Mouse (Mus musculus) testis, adult 2 months (tissue): ENCODE data around the gene Fto. TPM values are rescaled to one million over a fixed set of nuclear protein-coding genes. Genes with fewer than 3 reads are reported as not detected.

Source experiments
- H3K27ac ChIP-seq: fragments of 200-500 bp; 2 replicates; pipeline ENCODE4 v1.5.1; 2012; ENCODE audit warnings: low read depth, low read length; ENCODE audit not compliant: control insufficient read depth, insufficient read depth
- H3K27me3 ChIP-seq: fragments of 200-500 bp; 2 replicates; pipeline ENCODE4 v1.6.1; 2012; ENCODE audit warnings: mild to moderate bottlenecking, low read length, moderate library complexity; ENCODE audit not compliant: control insufficient read depth, insufficient read depth
- H3K36me3 ChIP-seq: fragments of 200-500 bp; 2 replicates; pipeline ENCODE4 v1.6.1; 2012; ENCODE audit warnings: mild to moderate bottlenecking, low read length; ENCODE audit not compliant: control insufficient read depth, insufficient read depth
- H3K4me1 ChIP-seq: fragments of 200-500 bp; 2 replicates; pipeline ENCODE4 v1.6.1; 2012; ENCODE audit warnings: low read length; ENCODE audit not compliant: control insufficient read depth, insufficient read depth
- H3K4me3 ChIP-seq: fragments of 200-500 bp; 2 replicates; pipeline ENCODE4 v1.5.1; 2012; ENCODE audit warnings: low read depth, mild to moderate bottlenecking, low read length, moderate library complexity, mixed read lengths; ENCODE audit not compliant: control insufficient read depth
- CTCF ChIP-seq: fragments of 200-500 bp; IDR thresholded peaks from 2 replicates; pipeline ENCODE4 v1.5.1; 2012; ENCODE audit warnings: low read depth, mild to moderate bottlenecking, inconsistent platforms, low read length, moderate library complexity; ENCODE audit not compliant: control insufficient read depth, insufficient read depth, insufficient replicate concordance
- POLR2A ChIP-seq: fragments of 200-500 bp; IDR thresholded peaks from 2 replicates; pipeline ENCODE4 v1.6.1; 2012; ENCODE audit warnings: low read depth, mild to moderate bottlenecking, inconsistent platforms, low read length, moderate library complexity; ENCODE audit not compliant: control insufficient read depth
- polyA plus RNA-seq: library from polyadenylated mRNA; depleted of rRNA; stranded (reverse); fragments of >200 nt; gene quantifications from 2 replicates; pipeline ENCODE4 v1.2.3, GENCODE M21; 2012

Fto gene
- polyA plus RNA-seq, 1 experiment, result 56.4 TPM

- H3K27me3 ChIP-seq, result no peaks in the 10 kb centered on the region
- H3K27ac ChIP-seq, result no peak overlapping the region
- H3K4me1 ChIP-seq, result no peaks in the 10 kb centered on the region
- no peak overlapping the region for H3K4me3 ChIP-seq
- TF ChIP-seq POLR2A (no peak), CTCF (no peak)
- H3K36me3 ChIP-seq, result no peaks in the 10 kb centered on the region
Measured at GRCm38 (mm10) chr8:91352598-91352997, 39.3 kb downstream of the Fto start.

GRCm38 (mm10) chr8:91353062-91353461, 39.7 kb downstream of the Fto start:
- TF ChIP-seq CTCF (no peak), POLR2A (no peak)
- Histone ChIP-seq H3K4me1 (no peaks in the 10 kb centered on the region), H3K36me3 (no peaks in the 10 kb centered on the region), H3K27ac (no peak overlapping the region), H3K4me3 (no peak overlapping the region), H3K27me3 (no peaks in the 10 kb centered on the region)

- Histone ChIP-seq H3K4me3 (no peak overlapping the region), H3K4me1 (no peaks in the 10 kb centered on the region; the same call in 1 of the 2 replicates)
- TF ChIP-seq POLR2A (no peak), CTCF (no peak)
Measured at GRCm38 (mm10) chr8:91353907-91354306, 40.6 kb downstream of the Fto start.

GRCm38 (mm10) chr8:91355301-91355905, 42.1 kb downstream of the Fto start:
- Histone ChIP-seq H3K4me1 (no peaks in the 10 kb centered on the region; the same call in 1 of the 2 replicates), H3K4me3 (no peak overlapping the region), H3K27ac (no peak overlapping the region), H3K36me3 (no peaks in the 10 kb centered on the region), H3K27me3 (no peaks in the 10 kb centered on the region)
- TF ChIP-seq POLR2A, result no peak
- TF ChIP-seq CTCF, result no peak

More at GRCm38 (mm10) chr8:91353907-91354306, 40.6 kb downstream of the Fto start:
- Histone ChIP-seq H3K27ac (no peak overlapping the region), H3K36me3 (no peaks in the 10 kb centered on the region), H3K27me3 (no peaks in the 10 kb centered on the region)

- Histone ChIP-seq H3K4me3 (no peak overlapping the region), H3K27me3 (no peaks in the 10 kb centered on the region), H3K27ac (no peak overlapping the region), H3K4me1 (no peaks in the 10 kb centered on the region; the same call in 1 of the 2 replicates), H3K36me3 (no peaks in the 10 kb centered on the region)
- TF ChIP-seq CTCF (no peak), POLR2A (no peak)
Measured at GRCm38 (mm10) chr8:91355956-91356699, 42.8 kb downstream of the Fto start.

GRCm38 (mm10) chr8:91357493-91358014, 44.2 kb downstream of the Fto start:
- Histone ChIP-seq H3K27ac (no peak overlapping the region), H3K36me3 (no peaks in the 10 kb centered on the region), H3K4me3 (no peak overlapping the region), H3K27me3 (no peaks in the 10 kb centered on the region), H3K4me1 (no peaks in the 10 kb centered on the region; the same call in 1 of the 2 replicates)
- TF ChIP-seq CTCF, result no peak
- TF ChIP-seq POLR2A, result no peak

GRCm38 (mm10) chr8:91358016-91358415, 44.7 kb downstream of the Fto start:
- no peak for TF ChIP-seq CTCF
- TF ChIP-seq POLR2A, result no peak
- H3K27ac ChIP-seq, result no peak overlapping the region
- H3K27me3 ChIP-seq, result no peaks in the 10 kb centered on the region
- no peaks in the 10 kb centered on the region for H3K36me3 ChIP-seq
- H3K4me1 ChIP-seq, result no peaks in the 10 kb centered on the region; the same call in 1 of the 2 replicates
- no peak overlapping the region for H3K4me3 ChIP-seq
